Mouse (Mus musculus) kidney, postnatal 36 days (tissue): Measurements from ENCODE around the gene Gdf7.

Source experiments
- DNase-seq, 2 experiments: peaks; one replicate each; pipeline ENCODE4 v3.0.0; 2021 to 2022; ENCODE audit warnings: mixed read lengths in 2 of 2

The Gdf7 gene

DNA sequence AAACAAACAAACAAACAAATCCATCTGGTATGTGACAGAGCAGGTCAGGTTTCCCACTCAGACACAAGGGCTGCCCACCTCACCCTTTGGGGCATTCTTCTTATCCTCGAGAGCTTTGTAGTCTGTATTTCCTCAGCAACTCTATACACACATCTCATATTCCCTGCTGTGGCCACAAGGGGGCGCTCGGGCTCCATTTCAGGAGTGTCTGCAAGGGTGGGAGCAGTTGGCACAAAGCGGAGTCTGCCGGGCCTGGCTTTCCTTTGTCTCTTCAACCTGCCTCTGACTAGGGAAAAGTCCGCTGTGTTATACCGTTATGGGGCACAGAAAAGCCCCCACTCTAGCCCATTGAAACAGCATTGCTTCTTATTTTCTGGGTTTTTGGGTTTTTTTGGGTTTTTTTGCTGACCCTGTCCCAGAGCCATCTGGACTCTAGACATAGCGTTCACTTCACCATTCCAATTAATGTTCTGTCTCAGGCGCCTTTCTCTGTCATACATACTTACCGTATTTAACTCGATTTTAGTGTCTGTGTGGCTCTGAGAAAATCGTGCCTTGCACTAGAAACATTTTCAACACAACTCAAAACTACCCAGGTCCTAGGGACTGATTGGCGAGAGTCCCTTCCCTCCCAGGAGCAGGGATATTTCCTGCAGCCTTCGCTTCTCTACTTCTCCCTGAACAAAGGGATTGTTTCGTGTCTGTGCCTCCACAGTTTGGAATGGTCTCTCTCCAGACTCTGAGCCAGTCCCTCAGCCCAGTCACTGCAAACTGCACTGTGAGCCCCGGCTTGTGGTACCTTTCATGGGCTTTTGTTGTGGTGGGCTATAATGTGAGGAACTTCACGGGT lies 25.3 kb upstream of the Gdf7 start:
- DNase-seq: peak; percentile 93 to 96

DNA sequence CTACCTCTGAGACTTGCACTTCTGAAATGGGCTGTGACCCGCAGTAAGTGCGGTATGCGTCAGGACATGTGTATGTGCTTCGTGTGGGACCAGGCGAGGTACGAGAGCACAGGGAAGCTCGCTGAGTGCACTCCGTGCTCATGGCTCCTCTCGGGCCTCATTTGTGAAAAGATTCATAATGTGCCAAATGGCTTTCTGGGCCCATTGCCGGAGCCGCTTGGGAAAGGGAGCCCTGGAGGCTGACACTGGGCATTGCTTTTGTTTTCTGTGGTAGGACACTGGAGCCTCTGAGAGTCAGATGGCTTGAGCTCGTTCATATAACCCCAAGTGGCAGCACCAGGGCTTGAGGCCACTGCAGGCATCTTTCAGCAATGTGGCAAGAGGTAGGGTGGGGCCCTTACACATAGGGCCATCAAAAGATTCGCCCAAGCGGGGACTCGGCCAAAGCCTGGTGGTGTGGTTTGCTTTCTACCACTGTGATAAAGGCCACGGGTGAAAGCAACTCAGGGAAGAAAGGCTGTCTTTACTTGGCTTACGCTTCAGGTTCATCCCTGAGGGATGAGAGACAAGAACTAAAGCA lies 24.3 kb upstream of the Gdf7 start:
- no peak for DNase-seq

DNA sequence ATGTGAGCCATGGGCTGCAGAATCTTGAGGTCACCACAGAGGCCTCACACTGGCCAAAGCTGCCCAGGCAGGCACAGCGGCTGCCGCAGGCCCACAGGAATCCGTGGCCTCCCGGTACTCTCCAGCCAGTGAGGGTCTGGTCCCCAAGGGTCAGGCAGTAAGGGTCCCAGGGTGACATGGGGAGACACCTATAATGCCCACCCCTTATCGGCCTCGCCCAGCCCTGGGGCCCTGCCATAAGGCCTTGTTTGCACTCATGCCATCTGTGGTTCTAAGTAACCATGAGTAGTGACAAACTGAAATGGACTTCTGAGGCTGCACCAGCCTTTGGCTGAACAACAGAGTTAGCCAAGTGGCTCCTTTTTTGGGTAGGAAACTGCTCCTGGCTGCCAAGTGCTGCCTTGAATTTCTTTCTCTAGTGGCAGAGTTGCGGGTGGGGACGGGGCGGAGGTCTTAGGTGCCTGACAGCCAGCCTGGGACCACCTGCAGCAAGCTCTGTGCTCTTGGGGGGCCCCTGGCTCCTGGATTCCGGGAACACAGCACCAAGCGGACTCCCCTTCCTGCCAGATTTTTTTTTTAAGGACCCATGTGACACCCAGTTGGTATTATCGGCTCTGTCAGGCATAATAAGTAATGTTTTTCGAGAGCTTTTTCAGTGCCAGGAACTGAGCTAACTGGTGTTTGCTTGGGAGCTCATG lies 23.6 kb upstream of the Gdf7 start:
- DNase-seq: no peak

DNA sequence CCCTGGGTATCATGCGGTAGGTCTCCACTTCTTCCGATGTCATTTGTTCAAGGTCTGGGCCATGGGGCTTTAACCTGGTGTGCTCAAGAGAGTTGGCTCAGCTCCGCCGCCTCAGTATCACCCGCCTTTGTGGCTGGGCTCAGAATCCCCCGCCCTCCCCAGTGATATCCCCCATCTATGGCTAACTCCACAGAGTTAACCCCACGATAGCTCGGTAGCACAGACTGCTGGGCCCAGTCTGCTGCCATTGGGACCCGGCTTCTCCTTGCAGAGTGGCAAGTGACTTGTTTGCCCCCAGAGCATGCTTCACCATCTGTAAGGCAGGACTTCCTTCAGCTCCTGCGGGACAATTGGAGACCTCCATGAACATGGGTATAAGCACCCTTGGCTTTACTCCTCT lies 22.3 kb upstream of the Gdf7 start:
- no peak for DNase-seq

DNA sequence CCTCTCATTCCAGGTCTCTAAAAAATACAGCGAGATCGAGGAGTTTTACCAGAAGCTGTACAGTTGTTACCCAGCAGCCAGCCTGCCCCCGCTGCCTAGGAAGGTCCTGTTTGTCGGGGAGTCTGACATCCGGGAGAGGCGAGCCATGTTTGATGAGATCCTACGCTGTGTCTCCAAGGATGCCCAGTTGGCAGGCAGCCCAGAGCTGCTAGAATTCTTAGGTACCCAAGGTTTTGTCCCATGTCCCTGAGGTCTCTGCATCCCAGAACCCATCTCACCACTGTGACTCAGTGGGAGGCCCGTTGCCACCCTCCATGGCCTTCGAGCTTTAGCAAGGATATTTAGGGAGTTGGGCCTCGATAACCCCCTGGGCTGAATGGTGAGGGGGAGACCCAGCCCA lies 19.8 kb upstream of the Gdf7 start:
- DNase-seq: no peak

DNA sequence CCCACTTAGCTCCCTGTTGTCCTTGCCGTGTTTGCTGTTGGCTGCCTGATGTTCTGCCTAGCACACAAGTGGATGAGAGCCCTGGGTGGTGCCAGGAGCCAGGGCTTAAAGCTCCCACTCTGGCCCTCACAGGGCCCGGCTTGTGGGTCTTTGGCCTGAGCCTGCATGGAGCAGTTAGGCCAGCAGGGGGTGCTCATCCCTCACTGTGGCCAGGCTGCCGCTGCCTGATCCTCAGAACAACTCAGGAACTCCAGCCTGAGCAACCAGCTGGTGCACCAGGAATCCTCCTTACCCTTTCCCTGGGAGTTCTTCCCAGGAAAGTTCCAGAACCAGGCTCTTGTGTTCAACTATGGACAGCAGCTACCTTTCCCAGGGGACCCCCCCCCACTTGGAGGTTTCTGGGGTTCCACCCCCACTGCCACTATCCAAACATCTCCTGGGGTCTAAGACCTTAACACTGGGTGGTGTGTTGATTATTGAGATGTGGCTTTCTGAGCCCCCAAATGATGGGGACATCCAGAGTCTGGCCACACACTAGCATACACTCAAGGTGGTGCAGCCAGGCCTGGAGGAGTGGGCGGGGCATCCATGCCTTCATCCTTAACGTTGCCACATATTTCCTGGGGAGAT lies 18.4 kb upstream of the Gdf7 start:
- peak; percentile 77 to 92 for DNase-seq

DNA sequence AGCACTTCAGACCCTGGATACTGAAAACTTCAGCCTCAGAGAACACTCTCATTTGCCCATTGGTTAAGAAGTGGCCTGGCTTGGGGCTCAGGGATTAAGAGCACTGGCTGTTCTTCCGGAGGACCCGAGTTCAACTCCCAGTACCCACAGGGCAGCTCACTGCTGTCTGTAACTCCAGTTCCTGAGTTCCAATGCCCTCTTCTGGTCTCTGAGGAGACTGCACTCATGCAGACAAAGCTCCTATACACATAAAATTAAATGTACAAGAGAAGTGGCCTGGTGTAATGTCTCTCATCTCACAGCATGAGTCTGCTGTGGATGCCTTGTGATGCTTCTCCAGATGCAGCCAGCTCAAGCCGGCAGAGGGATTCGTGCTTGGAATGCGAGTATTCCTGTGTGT lies 14.8 kb upstream of the Gdf7 start:
- DNase-seq: no peak

DNA sequence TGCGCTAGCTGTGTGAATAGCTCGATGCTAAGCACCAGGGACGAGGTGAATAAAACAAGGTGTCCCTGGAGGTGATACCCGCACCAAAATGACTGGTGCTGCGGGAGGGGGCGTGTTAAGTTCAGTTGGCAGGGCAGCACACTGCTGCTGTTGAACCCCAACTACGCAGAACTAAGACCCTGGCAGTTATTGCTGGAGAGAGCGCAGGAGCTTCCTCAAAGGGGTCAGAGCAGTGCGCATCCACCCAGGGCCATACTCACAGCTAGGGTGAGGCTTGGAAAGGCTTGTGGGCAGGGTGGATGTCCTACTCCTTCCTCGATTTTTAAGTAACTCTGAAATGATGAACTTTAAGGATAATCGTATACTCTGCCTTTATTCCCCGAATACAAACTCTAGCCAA lies 12.0 kb upstream of the Gdf7 start:
- peak in 1 of 2 experiments; percentile 46 for DNase-seq

DNA sequence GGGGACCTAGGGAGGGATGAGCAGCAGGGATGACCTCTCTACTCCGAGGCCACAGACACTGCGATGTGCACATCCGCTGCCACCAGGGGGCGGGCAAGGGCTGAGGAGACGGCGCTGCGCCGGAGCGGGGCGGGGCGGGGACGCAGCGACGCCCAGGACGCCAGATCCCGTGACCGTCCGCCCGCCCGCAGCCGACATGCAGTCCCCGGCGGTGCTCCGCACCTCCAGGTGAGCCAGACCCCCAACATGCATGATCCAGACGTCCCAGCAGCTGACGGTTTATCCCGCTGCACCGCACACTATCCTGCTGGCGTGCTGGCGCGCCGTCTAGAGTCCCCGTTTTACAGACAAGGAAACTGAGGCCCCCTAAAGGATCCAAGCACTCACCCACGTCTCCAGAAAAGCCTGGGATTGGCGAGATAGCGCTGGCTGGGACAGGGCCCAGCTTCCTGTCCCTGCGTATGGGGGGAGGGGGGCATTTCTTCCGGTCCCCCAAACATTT lies 11.6 kb upstream of the Gdf7 start, which contains the start of gene Hs1bp3:
Gene Hs1bp3 (plus strand): TSS at position 163 of the 502 bp plus-strand sequence.
- DNase-seq: peak; percentile 86 to 97

DNA sequence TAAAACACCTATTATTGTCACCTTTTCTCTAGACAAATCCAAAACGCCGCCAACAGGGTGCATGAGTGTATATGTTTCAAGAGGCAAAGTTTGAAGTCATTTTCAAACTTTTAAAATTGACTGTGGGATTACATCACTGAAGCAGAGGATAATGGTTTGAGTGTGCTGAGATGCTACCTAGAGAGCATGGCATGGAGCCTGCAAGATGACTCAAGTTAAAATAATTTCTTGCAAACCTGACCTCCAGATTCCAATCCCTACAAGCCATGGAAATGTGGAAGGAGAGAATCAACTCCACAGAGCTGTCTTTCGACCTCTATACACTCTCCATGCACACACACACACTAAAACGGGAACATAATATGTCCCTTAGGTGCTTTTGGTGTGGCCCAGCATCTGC lies 10.5 kb upstream of the Gdf7 start:
- DNase-seq: no peak

DNA sequence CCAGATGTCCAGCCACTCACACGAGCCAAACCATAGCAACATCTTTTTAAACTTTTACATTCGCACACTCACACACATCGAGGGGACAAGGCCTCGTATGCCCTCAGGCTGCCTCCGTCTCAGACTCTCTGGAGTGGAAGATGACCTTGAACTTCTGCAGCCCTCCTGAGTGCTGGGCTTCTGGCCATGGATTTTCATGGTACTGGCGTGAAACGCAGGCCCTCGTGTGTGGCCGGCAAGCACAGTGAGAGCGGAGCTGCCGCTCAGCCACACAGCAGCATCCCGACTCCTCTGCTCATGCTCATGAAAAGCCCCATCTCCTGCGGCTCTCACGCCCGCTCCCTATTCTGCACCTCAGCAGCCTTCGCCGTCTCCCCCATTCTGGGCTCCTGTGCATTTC lies 9.2 kb upstream of the Gdf7 start:
- DNase-seq: no peak

DNA sequence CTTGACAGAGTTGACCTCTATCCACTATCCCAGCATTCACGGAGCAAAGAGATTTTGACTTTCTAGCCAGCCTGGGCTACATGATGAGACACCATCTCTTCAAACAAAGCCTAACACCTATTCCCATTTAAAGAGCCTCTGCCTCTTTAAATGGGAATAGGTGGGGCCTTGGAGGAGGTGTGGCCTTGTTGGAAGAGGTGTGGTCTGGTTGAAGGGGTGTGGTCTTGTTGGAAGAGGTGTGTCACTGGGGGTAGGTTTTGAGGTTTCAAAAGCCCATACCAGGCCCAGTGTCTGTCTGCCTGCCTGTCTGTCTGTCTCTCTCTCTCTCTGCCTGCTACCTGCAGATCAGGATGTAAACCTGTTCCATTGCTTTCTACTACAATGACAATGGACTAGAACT lies 5.2 kb upstream of the Gdf7 start:
- DNase-seq: no peak

DNA sequence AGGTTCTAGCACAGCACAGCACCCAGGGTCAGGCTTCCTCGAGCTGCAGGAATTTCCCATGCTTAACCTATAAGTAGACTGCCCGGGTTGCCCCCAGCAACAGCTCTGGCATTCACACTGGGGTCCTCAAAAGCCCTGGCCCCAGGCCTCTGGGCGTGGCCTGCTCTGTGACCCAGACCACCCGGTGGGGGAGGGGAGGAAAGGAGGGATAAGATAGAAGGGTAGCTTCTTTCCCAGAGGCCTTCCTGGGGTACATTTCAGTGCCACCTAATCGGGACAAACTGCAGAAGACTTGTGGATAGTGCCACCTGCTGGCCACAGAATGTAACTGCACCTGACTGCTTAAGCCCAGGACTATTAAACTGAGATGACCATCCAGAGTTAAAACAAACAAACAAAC lies 4.7 kb upstream of the Gdf7 start:
- peak; percentile 58 to 82 for DNase-seq

DNA sequence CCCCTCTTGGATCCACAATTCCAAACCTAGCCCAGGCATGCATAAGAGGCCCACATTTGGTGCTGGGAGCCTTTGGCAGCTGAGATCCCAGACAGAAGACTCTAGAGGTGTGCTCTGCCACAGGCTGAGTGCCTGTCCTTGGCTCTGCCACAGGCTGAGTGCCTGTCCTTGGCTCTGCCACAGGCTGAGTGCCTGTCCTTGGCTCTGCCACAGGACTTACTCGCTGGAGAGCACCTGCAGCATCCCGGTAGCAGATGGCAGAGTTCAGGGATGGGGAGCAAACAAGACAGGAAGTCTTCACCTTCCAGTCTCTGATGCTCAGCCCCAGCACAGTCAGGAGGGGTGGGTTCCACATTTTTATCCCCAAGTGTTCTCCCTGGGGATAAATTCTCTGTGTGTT lies 3.5 kb upstream of the Gdf7 start:
- no peak for DNase-seq

DNA sequence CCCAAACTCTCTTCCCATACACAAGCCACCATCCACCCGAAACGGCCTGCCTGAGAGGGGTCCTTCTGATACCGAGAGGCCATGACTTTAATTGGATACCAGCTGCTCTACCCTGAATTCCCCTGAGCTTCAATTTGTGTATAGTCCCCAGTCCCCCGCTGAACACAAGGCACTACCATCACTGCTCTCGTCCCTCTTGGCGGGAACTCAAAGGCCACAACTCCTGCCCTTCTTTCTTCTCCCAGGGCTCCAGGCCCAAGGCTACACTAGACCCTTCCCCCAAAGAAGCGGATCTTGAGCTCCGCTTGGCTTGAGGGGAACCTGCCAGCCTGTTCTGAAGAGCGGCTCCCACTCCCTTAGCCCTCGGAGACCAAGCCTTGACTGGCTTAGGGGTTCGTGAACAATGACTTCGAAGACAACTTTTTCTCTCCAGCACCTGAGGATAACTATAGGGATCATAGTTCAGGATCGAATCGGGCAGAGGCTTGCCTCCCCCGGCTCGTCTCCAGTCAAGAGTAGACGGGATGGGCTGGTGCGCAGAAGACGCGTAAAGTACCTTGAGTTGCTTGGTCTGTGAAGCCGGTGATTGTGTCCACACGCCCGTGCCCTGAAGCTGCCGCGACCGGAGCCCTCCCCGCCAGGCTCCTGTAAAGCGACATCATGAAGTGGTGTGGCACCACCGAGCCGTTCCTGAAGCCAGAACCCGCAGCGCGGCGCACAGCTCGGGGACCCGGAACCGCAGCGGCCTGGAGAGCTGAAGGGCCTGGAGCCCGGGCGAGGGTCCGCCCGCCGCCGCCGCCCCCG lies 541 bp downstream of the Gdf7 start:
- DNase-seq: no peak

DNA sequence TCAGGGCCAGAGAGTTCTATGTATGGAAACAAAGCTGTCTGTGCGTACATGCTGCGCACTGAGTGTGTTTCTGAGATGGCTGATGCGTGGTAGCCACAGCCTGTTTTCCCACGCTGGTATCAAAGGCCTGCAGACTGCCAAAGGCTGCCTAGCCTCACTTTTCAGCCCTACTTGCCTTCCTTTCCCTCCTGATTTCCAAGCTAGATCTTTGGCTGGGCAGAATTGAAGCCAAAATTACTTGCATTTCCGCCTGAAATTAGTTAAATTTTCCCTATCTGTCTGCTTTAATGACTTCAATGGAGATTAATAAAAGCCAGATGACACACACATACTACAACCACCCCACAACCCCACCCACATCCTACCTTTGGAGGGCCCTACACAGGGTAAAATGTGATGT lies 1.2 kb downstream of the Gdf7 start:
- DNase-seq: no peak

DNA sequence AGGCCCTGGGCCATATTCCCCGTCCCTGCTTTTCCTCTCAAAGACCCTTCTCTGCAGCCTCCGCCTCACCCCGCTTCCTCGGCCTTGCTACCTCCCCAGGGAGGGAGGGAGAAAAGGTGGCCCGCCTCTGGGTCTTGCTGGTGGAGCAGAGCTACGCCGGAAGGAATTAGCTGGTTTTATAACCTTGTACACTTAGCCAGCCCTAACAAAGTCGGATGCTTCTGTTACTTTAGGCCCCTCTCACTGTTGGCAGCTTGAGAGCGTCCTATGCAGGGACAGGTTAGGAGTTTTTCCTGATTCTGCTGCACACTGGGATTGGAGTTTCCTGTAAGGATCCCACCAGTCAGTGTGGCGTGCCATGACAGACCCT lies 1.7 kb downstream of the Gdf7 start:
- no peak for DNase-seq

DNA sequence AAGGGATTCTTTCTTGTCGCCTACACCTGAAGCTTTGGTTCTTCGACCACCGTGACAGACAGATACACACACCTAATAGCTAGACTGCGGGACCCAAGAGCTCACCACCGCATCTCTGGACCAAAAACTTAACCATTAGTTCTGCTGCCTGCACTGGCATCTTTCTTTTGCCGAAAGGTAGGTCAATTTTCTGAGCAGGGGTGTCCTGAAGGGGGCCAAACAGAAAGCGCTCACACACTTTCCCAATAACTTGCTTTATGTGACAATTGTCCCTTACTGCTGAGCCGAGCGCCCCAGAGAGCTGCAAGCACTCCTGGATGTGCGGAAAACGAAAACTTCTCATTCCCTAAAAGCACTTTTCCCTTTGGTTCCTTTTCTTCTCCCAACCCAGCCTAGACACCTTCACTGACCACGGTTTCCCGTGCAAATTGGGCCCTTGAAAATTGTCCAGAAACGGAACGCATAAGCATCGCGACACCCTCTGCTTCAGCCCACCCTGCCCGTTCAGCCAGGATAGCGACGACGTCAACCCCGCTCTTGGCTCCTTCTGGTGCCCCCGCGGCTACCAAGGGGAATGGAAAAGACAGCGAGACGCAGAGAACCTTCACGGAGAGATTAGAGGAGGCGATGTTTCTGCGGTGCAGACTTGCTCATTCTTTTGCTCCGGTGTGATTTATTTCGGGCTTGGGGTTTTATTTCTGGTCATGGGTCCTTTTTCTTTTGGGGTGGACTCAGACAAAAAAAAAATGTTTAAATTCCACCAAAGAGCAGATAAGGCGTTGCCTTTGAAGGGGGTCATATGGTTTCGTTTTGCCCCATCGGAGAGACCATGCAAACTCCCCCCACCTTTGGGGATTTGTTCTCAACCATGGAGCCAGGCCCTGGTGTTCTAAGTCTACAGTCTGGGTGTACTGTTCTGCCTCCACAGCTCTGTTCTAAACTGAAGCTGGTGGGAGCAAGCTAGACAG lies 2.3 kb downstream of the Gdf7 start:
- DNase-seq: no peak

DNA sequence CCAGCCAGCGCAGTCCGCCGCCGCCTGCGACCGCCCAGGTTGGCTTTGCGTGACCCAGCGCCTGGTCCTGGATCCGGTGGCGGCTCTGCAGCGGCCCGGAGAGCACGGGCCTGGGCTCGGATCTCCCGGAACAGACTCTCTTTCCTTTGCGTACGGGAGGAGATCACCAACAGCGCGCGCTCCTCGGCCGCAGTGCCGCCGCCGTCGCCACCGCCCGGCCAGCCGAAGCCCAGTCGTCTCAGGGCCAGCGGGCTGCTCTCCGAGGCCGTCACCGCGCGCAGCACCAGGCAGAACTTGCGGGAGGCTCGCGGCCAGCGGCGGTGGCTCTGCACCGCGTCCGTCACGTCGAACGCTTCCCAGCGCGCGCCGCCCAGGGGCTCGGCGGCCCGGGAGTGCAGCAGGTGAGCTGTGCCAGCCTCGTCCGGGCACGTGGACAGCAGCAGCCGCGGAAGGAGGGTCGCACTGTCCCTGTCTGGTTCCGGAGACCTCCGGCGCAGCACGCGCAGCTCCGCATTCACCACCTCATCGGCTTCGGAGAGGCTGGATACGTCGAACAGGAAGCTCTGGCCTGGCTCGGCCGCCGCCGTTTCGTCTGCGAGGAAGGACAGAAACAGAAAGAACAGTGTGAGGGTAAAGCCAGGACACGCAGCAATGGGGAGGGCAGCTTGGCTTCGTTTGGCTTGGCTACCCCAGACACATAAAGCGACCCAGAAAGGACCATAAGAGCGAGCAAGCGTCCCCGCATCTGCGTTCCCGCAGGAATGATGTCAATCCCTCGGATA lies 3.2 kb downstream of the Gdf7 start:
- no peak for DNase-seq

DNA sequence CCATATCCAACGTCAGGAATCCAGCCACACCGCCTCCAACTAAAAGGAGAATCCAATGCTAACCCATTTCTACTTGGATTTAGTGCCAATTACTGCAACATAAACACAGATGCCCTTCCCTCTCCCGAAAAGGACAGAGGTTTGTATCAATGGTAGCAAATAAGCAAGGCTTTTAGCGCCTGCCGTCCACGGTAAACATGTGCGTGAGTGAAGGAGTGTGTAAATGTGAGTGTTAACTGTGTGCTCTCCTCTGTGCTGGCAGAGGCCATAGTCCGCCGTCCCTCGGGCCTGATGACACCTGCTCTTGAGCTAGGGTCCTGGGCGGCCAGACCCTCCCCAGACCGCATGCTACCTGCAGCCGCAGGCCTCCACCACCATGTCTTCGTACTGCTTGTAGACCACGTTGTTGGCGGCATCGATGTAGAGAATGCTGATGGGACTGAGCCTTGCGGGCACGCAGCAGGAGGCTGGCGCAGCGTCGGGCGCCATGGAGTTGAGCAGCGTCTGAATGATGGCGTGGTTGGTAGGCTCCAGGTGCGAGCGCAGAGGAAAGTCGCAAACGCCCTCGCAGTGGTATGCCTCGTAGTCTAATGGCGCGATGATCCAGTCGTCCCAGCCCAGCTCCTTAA lies 4.1 kb downstream of the Gdf7 start:
- DNase-seq: no peak
